Mouse (Mus musculus) cortical plate, adult 2 months (tissue): ENCODE measurements at regions not wholly inside any gene's neighbourhood (a gene's known extent, or its start where the extent isn't known, plus 50 kb on each side); places are given as distances from the start of the nearest gene placed in this dataset.

ENCODE experiments used
- CTCF ChIP-seq: fragments of 200-500 bp; IDR thresholded peaks from 2 replicates; pipeline ENCODE4 v1.5.1; 2011; ENCODE audit warnings: mild to moderate bottlenecking, control low read depth, low read length; ENCODE audit not compliant: insufficient read depth; ENCODE audit errors: extremely low read depth
- POLR2A ChIP-seq: fragments of 200-500 bp; IDR thresholded peaks from 2 replicates; pipeline ENCODE4 v1.6.1; 2011; ENCODE audit warnings: mild to moderate bottlenecking, low read length, control low read depth; ENCODE audit not compliant: insufficient read depth; ENCODE audit errors: extremely low read depth

GRCm38 (mm10) chr8:92540636-92541035, 133.5 kb upstream of the Irx6 start:
- TF ChIP-seq POLR2A (no peak), CTCF (no peak)
